Mouse (Mus musculus) right cerebral cortex, adult 18-20 months (tissue): ENCODE measurements around the gene Serpina3g.

Experiments used
- DNase-seq: peaks from one replicate; pipeline ENCODE4 v3.0.0; 2022; ENCODE audit warnings: mixed read lengths

The Serpina3g gene

GRCm38 (mm10) chr12:104283380-104283779 is 47.3 kb downstream of the Serpina3g start:
- no peak for DNase-seq

GRCm38 (mm10) chr12:104288336-104288735 is 52.3 kb downstream of the Serpina3g start:
- no peak for DNase-seq

- DNase-seq = no peak
Observed at GRCm38 (mm10) chr12:104289872-104290271, 53.8 kb downstream of the Serpina3g start.
